Mouse (Mus musculus): ENCODE data around the gene Elf2. TPM values are rescaled to one million over a fixed set of nuclear protein-coding genes. Genes with fewer than 3 reads are reported as not detected.

The Elf2 gene
- polyA plus RNA-seq, 1 experiment from 2014 or later = 47.4 TPM

DNA sequence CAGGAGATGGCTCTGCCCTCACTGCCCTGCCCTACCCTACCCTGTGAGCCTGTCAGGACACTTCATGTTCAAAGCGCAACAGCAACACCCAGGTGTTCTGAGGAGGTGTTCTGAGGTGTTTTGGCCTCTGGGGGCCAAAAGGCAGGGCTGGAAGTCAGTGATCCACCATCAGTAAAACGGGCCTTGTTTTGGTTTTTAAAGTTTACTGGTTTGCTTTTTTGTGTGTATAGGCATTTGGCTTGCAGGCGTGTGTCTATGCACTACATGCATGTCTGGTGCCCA lies 38.1 kb upstream of the Elf2 start:
- peaks cover 2% of the 10 kb centered on the region; the same call in 1 of the 2 replicates for H3K4me1 ChIP-seq (ENCODE audit: control insufficient read depth, insufficient read depth, low read length)
- no peak overlapping the region for H3K9ac ChIP-seq (ENCODE audit: low read length)
- WGBS = 89% methylated on average over 3 of the region's 3 CpGs
- DNase-seq (ENCODE audit: low spot score, missing footprints) (no peak), ATAC-seq (ENCODE audit: low FRiP score) (peak; percentile 44; the same call in 1 of the 2 replicates)
- no peaks in the 10 kb centered on the region for H3K9me3 ChIP-seq (ENCODE audit: control insufficient read depth, low read length)
- H3K27ac ChIP-seq (ENCODE audit: low read depth, low read length) = no peak overlapping the region
- no peak overlapping the region for H3K4me3 ChIP-seq (ENCODE audit: low read depth, low read length)
- no peaks in the 10 kb centered on the region for H3K36me3 ChIP-seq (ENCODE audit: control insufficient read depth, insufficient read depth, low read length)
- no peaks in the 10 kb centered on the region for H3K27me3 ChIP-seq (ENCODE audit: control insufficient read depth, insufficient read depth, low read length)
- peak overlapping the region; percentile 20; the same call in 1 of the 2 replicates for H3K4me2 ChIP-seq

DNA sequence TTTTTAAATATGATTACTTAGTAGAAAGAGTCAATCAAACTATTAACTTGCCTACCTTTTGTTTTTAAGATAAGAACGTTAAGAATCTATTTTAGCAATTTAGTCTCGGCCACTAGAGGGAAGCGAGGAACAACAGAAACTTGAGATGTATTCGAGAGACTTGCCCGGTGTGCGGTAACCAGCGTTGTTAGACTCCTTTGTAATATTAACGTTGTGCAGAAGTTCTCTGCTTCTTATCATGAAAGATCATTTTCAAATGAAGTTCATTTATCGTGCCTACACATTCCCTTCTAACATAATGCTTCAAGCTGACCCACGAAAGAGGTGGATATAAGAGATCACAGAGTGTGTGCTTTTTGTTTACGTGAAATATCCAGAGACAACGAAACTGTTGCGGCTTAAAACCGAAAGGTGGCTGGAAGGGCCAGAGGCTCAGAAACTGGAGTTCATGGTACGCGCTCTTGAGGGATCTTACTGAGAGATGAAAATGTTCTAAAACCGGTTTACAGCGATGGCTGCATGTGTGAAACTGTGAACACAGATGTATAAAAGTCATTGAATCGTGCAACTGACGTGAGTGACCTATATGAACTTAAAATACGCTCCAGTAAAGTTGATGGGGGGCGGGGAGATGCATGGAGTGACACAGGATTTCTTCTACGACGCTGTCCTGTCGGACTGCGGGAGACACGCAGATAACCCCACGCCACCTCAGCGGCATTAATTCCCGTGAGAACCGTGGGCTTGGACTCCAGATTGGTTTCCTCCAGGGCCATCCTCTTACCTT lies 37.6 kb upstream of the Elf2 start:
- DNase-seq (ENCODE audit: low spot score, missing footprints) = no peak
- Histone ChIP-seq H3K4me3 (ENCODE audit: low read depth, low read length) (no peak overlapping the region), H3K9me3 (ENCODE audit: control insufficient read depth, low read length) (no peaks in the 10 kb centered on the region), H3K4me1 (ENCODE audit: control insufficient read depth, insufficient read depth, low read length) (peaks cover 2% of the 10 kb centered on the region; the same call in 1 of the 2 replicates), H3K4me2 (peak overlapping the region; percentile 20), H3K9ac (ENCODE audit: low read length) (peak overlapping the region; percentile 47; the same call in 1 of the 2 replicates), H3K27me3 (ENCODE audit: control insufficient read depth, insufficient read depth, low read length) (no peaks in the 10 kb centered on the region), H3K36me3 (ENCODE audit: control insufficient read depth, insufficient read depth, low read length) (no peaks in the 10 kb centered on the region), H3K27ac (ENCODE audit: low read depth, low read length) (no peak overlapping the region)
- 50% methylated on average over 31 of the region's 31 CpGs for WGBS
- ATAC-seq (ENCODE audit: low FRiP score) = no peak

DNA sequence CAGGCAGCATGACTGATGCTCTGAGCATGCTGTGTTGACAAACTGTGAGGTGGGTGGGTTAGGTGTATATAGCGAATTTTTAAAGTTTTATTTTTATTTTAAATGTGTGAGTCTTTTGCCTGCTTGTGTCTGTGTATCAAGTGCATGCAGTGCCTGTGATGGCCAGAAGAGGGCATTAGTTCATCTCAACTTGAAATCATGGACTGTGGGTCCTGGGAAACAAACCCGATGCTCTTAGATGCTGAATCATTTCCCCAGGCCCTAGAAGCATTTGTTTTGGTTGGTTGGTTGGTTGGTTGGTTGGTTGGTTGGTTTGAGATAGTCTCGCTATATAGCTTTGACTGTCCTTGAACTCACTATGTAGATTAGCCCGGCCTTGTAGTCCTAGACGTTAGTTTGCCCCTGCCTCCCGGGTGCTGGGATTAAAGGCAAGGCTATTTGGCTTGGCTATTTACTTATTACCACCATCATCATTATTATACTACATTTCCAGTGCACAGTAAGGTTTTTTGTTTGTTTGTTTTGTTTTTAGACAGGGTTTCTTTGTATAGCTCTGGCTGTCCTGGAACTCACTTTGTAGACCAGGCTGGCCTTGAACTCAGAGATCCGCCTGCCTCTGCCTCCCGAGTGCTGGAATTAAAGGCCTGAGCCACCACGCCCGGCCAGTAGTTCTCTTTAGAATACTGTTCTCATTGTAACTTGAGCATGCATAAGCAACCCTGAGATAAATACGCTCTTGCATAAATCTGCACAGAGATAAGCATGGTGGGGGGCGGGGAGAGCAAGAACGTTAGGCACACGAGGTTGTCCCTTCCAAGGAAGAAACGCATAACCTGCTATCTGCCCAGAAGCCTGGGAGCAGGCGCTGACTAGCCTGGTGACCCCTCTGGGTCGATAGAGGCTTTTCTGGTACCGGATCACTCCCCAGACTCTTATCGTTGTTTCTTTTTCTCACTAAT lies 35.1 kb upstream of the Elf2 start:
- Histone ChIP-seq H3K36me3 (ENCODE audit: control insufficient read depth, insufficient read depth, low read length) (no peaks in the 10 kb centered on the region), H3K9ac (ENCODE audit: low read length) (no peak overlapping the region), H3K4me2 (no peak overlapping the region), H3K9me3 (ENCODE audit: control insufficient read depth, low read length) (no peaks in the 10 kb centered on the region), H3K4me1 (ENCODE audit: control insufficient read depth, insufficient read depth, low read length) (peaks cover 2% of the 10 kb centered on the region; the same call in 1 of the 2 replicates), H3K4me3 (ENCODE audit: low read depth, low read length) (no peak overlapping the region), H3K27me3 (ENCODE audit: control insufficient read depth, insufficient read depth, low read length) (no peaks in the 10 kb centered on the region), H3K27ac (ENCODE audit: low read depth, low read length) (no peak overlapping the region)
- ATAC-seq (ENCODE audit: low FRiP score) (no peak), DNase-seq (ENCODE audit: low spot score, missing footprints) (peak; percentile 80)
- 85% methylated on average over 19 of the region's 19 CpGs for WGBS

DNA sequence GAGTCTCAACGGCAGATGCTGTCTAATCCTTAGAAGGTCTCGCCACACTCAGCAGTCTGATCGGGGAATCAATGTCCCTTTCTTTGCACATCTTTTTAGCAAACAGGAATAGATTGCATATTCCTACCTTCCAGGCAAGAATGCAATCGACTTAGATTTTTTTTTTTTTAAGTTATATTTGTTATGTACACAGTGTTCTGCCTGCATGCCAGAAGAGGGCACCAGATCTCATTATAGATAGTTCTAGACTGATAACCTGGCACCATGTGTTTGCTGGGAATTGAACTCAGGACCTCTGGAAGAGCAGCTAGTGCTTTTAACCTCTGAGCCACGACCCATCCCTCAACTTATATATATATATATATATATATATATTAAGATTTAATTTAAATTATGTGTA lies 33.1 kb upstream of the Elf2 start:
- ATAC-seq (ENCODE audit: low FRiP score) = no peak
- H3K36me3 ChIP-seq (ENCODE audit: control insufficient read depth, insufficient read depth, low read length) = no peaks in the 10 kb centered on the region
- peaks cover 2% of the 10 kb centered on the region; the same call in 1 of the 2 replicates for H3K4me1 ChIP-seq (ENCODE audit: control insufficient read depth, insufficient read depth, low read length)

DNA sequence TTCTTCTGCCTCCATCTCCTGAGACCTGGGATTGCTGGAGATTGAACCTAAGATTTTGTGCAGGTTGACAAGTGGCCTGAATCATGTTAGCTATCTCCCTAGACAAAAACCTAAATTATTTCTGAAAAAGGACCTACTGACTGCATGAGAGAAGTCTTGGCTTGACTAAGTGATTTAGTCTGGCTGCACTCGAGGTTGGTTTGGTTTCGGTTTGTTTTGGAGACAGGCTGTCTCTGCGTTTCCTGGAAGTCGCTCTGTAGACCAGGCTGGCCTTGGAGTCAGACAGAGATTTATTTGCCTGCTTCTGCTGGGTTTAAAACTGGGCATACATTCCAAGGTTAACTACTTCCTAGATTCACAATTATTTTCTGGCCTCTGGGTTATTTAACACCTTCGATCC lies 32.4 kb upstream of the Elf2 start:
- H3K9ac ChIP-seq (ENCODE audit: low read length) = no peak overlapping the region
- H3K4me1 ChIP-seq (ENCODE audit: control insufficient read depth, insufficient read depth, low read length) = no peaks in the 10 kb centered on the region
- peak; percentile 72 for DNase-seq (ENCODE audit: low spot score, missing footprints)
- no peak overlapping the region for H3K4me3 ChIP-seq (ENCODE audit: low read depth, low read length)
- WGBS = 81% methylated on average over 5 of the region's 5 CpGs
- no peak overlapping the region for H3K4me2 ChIP-seq
- H3K27ac ChIP-seq (ENCODE audit: low read depth, low read length) = no peak overlapping the region
- H3K9me3 ChIP-seq (ENCODE audit: control insufficient read depth, low read length) = no peaks in the 10 kb centered on the region
- H3K36me3 ChIP-seq (ENCODE audit: control insufficient read depth, insufficient read depth, low read length) = no peaks in the 10 kb centered on the region
- ATAC-seq (ENCODE audit: low FRiP score) = no peak
- H3K27me3 ChIP-seq (ENCODE audit: control insufficient read depth, insufficient read depth, low read length) = no peaks in the 10 kb centered on the region

More for the DNA sequence above, 33.1 kb upstream of the Elf2 start:
- Histone ChIP-seq H3K9me3 (ENCODE audit: control insufficient read depth, low read length) (no peaks in the 10 kb centered on the region), H3K9ac (ENCODE audit: low read length) (no peak overlapping the region), H3K4me3 (ENCODE audit: low read depth, low read length) (no peak overlapping the region), H3K27me3 (ENCODE audit: control insufficient read depth, insufficient read depth, low read length) (no peaks in the 10 kb centered on the region), H3K4me2 (no peak overlapping the region), H3K27ac (ENCODE audit: low read depth, low read length) (no peak overlapping the region)
- WGBS = 73% methylated on average over 5 of the region's 5 CpGs
- peak; percentile 23 for DNase-seq (ENCODE audit: low spot score, missing footprints)

DNA sequence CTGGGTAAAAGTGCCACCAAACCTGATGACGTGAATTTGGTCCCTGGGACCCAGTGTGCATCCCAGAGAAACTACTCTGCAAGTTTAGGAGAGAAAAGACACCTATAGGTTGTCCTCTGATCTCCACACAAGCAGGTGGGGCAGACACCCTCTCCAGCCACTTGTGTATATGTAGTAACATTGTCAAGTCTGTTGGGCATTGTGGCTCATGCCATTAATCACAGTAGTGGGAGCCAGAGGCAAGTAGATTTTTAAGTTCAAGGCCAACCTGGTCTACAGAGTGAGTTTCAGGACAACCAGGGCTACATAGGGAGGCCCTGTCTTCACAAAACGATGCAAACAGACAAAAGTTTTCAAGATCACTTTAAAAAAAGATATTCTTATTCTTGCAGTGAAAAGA lies 31.4 kb upstream of the Elf2 start:
- Histone ChIP-seq H3K27ac (ENCODE audit: low read depth, low read length) (no peak overlapping the region), H3K4me3 (ENCODE audit: low read depth, low read length) (no peak overlapping the region), H3K4me2 (no peak overlapping the region), H3K4me1 (ENCODE audit: control insufficient read depth, insufficient read depth, low read length) (no peaks in the 10 kb centered on the region), H3K36me3 (ENCODE audit: control insufficient read depth, insufficient read depth, low read length) (no peaks in the 10 kb centered on the region), H3K27me3 (ENCODE audit: control insufficient read depth, insufficient read depth, low read length) (no peaks in the 10 kb centered on the region), H3K9ac (ENCODE audit: low read length) (no peak overlapping the region), H3K9me3 (ENCODE audit: control insufficient read depth, low read length) (no peaks in the 10 kb centered on the region)
- no peak for DNase-seq (ENCODE audit: low spot score, missing footprints)
- ATAC-seq (ENCODE audit: low FRiP score) = no peak
- 78% methylated on average over 2 of the region's 2 CpGs for WGBS

DNA sequence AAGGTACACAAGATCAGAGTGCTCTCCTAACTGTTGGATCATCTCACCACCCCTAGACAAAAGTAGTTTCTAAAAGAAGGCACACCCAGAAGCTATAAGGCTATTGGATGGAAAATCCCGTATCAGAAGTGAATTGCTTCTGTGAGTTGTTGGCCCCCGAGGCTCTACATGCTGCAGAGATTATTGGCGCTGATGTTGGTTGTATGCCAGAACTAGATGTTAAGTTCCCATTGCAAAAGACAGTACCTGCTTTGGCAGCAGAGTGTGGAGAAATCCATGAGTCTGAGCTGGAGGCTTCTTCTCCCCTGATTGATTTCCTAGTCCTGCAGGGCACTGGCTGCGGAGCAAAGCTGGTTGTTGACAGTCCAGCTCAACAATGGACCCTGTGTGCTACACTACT lies 27.5 kb upstream of the Elf2 start:
- Histone ChIP-seq H3K4me1 (ENCODE audit: control insufficient read depth, insufficient read depth, low read length) (peaks cover 3% of the 10 kb centered on the region; the same call in 1 of the 2 replicates), H3K27me3 (ENCODE audit: control insufficient read depth, insufficient read depth, low read length) (no peaks in the 10 kb centered on the region; the same call in 1 of the 2 replicates), H3K9me3 (ENCODE audit: control insufficient read depth, low read length) (no peaks in the 10 kb centered on the region), H3K4me2 (no peak overlapping the region), H3K9ac (ENCODE audit: low read length) (no peak overlapping the region), H3K27ac (ENCODE audit: low read depth, low read length) (no peak overlapping the region), H3K4me3 (ENCODE audit: low read depth, low read length) (no peak overlapping the region), H3K36me3 (ENCODE audit: control insufficient read depth, insufficient read depth, low read length) (no peaks in the 10 kb centered on the region)
- WGBS = 90% methylated on average over 4 of the region's 4 CpGs
- DNase-seq (ENCODE audit: low spot score, missing footprints) = no peak
- ATAC-seq (ENCODE audit: low FRiP score) = no peak

DNA sequence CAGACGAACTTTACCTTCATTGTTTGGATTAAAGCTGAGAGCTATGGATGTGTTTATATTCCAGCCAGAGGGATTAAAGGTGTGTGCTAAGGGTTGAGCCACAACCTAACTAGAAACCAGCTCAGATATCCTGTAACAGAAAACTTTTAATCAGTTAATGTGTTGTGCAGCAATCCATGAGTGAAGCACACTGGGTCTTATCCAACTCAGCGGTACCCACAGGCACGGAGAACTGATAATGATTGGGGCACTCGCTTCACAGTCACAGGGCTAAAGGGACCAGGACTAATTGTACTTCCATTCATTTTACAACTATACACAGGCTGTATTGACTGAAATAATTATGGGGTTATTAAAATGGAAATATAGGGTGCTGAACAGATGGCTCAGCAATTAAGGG lies 26.5 kb upstream of the Elf2 start:
- H3K9ac ChIP-seq (ENCODE audit: low read length) = no peak overlapping the region
- H3K27me3 ChIP-seq (ENCODE audit: control insufficient read depth, insufficient read depth, low read length) = no peaks in the 10 kb centered on the region; the same call in 1 of the 2 replicates
- no peak overlapping the region for H3K4me3 ChIP-seq (ENCODE audit: low read depth, low read length)
- H3K36me3 ChIP-seq (ENCODE audit: control insufficient read depth, insufficient read depth, low read length) = no peaks in the 10 kb centered on the region
- H3K4me1 ChIP-seq (ENCODE audit: control insufficient read depth, insufficient read depth, low read length) = peaks cover 3% of the 10 kb centered on the region; the same call in 1 of the 2 replicates
- ATAC-seq (ENCODE audit: low FRiP score) = no peak
- WGBS = 75% methylated on average over 4 of the region's 4 CpGs
- H3K9me3 ChIP-seq (ENCODE audit: control insufficient read depth, low read length) = no peaks in the 10 kb centered on the region
- H3K27ac ChIP-seq (ENCODE audit: low read depth, low read length) = no peak overlapping the region
- DNase-seq (ENCODE audit: low spot score, missing footprints) = no peak
- no peak overlapping the region for H3K4me2 ChIP-seq

DNA sequence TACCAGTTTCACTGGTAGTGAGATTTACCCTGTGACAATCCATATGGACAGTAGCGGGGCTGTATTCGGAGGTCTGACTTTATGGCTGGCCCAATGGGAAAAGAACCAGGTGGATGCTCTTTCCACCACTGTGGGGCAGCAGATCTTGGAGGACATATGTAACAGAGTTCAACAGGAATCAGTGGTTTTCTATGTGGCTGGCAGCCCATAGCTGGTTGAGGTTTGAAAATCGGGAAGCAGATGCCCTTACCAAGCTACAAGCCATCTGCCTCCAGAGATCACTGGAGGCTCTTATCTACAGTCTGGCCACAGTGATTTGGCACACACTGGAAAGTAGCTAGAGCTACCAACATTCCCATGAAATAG lies 25.0 kb upstream of the Elf2 start:
- peak overlapping the region; percentile 34 for H3K4me3 ChIP-seq (ENCODE audit: low read depth, low read length)
- ATAC-seq (ENCODE audit: low FRiP score) = no peak
- H3K27ac ChIP-seq (ENCODE audit: low read depth, low read length) = no peak overlapping the region
- no peaks in the 10 kb centered on the region; the same call in 1 of the 2 replicates for H3K27me3 ChIP-seq (ENCODE audit: control insufficient read depth, insufficient read depth, low read length)
- WGBS = 15% methylated on average over 3 of the region's 3 CpGs
- H3K9ac ChIP-seq (ENCODE audit: low read length) = peak overlapping the region; percentile 58; the same call in 1 of the 2 replicates
- no peak for DNase-seq (ENCODE audit: low spot score, missing footprints)
- peaks cover 3% of the 10 kb centered on the region; the same call in 1 of the 2 replicates for H3K4me1 ChIP-seq (ENCODE audit: control insufficient read depth, insufficient read depth, low read length)
- no peaks in the 10 kb centered on the region for H3K9me3 ChIP-seq (ENCODE audit: control insufficient read depth, low read length)
- H3K4me2 ChIP-seq = peak overlapping the region; percentile 57
- H3K36me3 ChIP-seq (ENCODE audit: control insufficient read depth, insufficient read depth, low read length) = no peaks in the 10 kb centered on the region

All from midbrain, embryonic 11.5 days (tissue).